Mouse (Mus musculus) activated CD4-positive, CD25-positive, alpha-beta regulatory T cell, adult 4 months (primary cell): ENCODE measurements around the gene Acvr1. TPM values are rescaled to one million over a fixed set of nuclear protein-coding genes. Genes with fewer than 3 reads are reported as not detected.

Experiments used
- ATAC-seq: one replicate; pipeline ENCODE4 v1.8.0; 2017
- polyA plus RNA-seq, 2 experiments: library from polyadenylated mRNA; unstranded; fragments of 100-300 nt; shearing (Covaris generic); gene quantifications; one replicate each; pipeline ENCODE4 v1.2.1; 2017

The Acvr1 gene
- polyA plus RNA-seq, 2 experiments from 2014 or later: 0.65 TPM; not detected in 1

DNA sequence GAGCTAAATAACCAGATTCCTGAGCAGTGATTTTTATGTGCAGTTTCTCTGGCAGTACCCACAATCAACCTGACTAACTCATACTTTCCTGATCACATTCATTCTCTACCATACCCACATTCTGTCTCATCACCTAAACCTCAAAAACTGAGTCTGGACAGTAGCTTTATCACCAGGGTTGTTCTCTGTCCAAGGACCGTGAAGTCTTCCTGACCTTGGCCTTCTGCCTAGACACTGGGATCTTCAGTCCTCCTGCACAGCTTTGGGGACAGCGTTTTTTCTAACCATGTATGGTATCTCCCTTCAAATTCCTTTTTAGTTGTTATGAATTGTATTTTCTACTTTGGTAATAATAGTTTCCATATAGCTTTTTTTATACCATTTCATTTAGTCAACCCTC, 163.5 kb downstream of the Acvr1 start:
- no peak for ATAC-seq

DNA sequence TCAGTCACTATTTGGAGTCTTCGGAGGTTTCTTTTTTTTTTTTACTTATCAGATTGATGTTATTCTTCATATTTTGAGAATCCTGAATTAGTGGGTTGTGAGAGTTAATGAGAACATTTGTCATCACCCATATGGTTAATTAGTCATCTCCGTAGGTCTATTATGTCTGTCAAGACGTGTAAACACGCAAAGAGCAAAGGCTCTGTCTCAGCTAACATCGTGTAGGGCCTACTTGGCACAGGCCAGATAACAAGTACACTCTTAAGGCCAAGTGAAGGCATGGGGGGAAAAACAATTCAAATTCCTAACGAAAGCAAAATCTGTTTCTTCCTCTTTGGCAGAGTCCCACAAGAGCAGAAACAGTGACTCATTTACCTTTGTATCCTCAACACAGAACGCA, 178.4 kb downstream of the Acvr1 start:
- ATAC-seq: no peak

DNA sequence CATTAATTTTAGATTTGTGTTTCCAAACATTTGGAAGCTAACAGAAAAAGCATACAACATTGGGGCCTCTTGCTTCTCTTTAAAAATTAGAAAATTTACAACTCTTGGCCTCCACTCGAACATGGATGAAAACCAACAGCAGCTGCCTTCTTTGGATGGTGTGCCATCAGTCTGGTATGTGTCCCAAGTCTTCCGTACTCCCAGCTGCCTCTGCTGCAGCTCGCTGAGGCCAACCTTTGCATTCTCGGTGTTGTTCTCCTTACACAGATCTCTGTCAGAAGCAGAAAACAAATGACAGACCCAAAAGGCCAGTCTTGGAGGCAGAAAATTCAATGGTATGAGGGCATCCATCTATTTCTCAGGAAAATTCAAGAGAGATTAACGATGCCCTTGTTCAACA, 186.9 kb downstream of the Acvr1 start:
- no peak for ATAC-seq

DNA sequence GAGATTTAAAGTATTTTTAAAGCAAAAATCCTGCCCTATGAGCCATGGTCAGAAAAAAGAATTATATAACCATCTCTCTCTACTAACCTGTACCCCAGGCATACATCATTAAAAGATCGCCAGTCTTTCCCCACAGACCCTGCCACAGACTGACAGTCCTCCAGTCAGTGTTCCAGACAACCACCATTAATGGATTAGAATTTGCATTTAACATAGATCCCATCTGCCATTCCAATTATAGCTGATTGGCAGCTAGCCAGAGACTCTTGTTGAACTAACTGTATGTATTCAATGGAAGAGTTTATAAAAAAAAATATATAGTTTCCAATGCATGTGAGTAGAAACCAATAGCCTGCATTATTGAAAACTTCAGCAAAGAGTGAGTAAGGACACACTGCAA, 187.5 kb downstream of the Acvr1 start:
- ATAC-seq: no peak

DNA sequence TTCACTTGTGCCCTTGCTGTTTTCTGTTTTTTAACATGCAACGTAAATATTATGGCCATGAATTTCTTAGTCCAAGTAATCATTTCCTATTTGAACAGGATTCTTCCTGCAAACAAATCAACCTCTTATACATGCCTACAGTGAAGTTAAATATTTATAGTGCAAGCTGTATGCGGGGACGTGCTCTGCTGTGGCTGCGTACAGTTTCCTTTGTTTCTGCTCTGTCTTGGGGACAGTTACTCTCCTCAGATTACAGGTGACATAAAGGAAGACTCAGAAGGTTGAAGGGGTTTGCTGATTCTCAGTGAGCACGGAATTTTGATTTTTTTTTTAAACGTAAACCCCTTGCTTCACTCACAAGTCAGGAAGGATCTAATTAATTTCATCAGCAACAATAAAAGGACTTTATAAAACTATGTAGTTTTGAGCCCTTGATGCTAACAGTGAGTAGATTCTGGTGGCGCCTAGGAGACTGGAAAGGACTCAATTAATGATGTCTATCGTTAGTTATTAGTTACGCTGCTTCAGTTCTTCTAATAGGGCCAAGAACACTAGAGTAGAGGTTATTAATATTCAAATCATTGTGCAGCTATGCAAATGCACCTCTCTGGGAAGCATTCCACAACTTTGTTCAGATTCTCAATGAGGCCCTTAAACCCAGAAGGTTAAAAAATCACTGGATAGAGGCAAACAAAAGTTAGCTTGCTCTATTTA, 189.4 kb downstream of the Acvr1 start:
- no peak for ATAC-seq

DNA sequence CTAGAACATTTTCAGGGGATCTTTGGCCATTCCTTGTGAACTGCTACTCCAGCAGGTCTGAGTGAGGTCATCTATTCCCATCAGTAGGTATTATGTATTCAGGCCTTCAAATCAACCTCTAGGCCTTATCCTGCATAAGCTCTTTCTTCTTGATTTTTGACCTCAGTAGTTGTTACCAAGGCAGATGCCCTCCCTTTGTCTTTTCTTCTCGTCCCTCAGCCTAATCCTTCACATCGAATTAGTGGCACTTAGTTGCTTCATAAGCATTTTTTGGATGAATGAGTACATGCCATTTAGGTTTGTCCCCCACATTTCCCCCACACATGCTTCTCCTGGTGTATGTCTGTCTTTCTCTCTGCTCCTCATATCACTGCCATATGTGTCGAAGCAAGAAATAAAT, 200.8 kb downstream of the Acvr1 start:
- ATAC-seq: no peak

DNA sequence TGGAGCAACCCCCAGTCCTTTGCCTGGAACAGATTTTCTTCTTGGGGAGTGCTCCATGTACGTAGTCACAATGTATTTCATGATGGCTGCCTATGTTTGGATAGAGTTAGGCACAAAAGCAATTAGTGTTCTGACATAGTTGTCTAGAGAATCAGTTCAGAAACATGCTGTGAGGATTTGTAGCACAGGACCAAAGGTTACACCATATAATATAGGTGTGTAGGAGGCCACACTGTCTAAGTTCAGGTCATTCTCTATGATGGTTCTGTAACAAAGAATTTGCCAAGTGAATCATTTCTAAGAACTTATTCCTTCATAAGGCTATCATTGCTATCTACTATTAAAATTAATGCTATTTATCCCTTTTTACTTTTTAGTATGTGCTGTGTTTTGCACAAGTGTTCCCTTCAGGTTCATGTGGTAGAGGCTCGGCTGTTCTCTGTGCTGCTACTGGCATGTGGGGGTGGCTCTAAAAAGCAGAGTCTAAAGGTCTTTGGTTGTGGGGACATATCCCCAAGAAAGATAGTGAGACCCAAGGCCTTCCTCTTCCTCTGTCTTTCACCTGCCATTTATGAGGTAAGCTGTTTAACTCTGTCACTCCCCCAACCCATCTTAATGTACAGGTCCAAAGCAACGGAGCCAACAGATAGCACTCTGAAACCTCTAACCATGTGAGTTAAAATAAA, 205.5 kb downstream of the Acvr1 start:
- no peak for ATAC-seq

DNA sequence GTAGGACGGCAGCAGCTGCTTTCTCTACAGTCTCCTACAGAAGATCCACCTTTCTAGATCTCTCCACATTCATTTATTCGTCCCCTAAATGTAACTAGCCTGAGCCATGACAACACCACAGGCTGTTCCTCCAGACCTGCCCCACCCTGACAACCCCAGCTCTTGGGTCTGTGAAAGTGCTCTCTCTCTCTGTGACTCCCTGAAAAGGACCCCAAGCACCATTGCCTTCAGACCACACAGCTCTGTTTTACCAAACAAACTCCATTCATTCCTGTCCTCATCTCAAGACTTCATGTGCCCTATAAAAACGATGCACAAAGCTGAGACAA, 208.9 kb downstream of the Acvr1 start:
- no peak for ATAC-seq

DNA sequence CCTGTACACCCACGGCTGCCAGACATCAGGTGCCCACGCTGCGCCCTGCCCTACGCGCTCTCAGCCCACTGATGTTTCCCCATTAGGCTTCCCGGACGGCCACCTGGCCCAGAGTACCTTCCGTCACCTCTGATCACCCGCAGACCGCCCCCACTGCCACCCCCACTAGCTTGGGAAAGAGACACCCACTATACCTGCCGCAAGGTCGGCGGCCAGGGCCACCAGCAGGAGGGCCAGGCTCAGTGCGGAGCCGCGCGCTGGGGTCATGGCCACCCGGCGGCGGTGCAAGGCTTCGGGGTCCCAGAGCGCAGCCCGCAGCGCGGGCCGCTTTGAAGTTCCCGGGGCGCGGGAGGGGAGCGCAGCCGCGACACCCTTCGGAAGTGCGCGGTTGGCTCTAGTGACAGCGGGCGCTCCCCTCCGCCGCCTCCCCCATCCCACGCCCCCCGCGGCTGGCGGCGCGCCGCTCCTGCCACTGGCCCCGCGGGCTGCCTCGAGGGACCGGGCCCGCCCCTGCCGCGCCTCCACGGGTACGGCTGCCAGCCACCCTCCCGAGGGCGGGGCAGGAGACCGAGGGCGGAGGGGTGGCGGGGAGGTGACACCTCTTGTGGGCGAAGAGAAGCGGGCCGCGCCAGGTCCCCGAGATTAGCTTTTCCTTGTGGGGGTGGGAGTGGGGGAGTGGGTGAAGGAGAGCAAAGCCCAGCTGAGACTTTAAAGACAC, 209.4 kb downstream of the Acvr1 start, which contains the start of gene Acvr1c:
TSS of gene Acvr1c (minus strand) at position 482 of the 718 bp plus-strand sequence.
- peak; percentile 70 for ATAC-seq

DNA sequence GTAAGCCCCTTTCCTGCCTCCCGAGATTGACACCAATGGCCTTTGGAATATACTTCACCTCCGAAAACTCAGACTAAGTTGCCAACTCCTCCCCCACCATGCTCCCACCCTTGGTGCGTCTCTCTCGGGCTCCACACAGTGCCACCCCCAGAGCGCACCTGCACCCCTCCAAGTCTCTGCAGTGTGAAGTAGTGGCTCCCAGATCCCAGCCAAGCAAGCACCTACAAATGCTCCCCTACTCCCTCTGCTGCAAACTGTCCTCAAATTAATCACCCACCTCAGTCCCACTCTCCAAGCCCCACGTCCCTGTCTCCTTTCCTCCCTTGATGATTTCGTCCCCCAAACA, 209.9 kb downstream of the Acvr1 start:
- peak; percentile 16 for ATAC-seq

DNA sequence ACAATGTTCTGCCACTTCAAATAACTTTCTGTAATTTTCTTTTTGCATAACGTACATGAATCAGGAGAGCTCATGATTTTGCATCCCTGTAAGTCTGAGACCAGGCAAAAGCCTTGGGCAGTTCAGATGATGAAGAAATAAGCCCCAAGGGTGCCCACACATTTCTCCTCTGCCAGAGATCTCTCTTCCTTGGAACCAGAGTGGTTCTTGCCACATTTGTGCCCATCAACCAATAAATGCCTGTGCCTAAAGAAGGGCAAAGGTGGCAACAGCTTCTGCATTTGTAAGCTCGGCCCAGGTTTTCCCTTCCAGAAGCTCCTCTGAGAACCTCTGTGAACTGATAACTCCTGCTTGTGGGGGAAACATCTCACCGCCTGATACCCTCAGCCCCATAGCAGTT, 212.6 kb downstream of the Acvr1 start:
- no peak for ATAC-seq

DNA sequence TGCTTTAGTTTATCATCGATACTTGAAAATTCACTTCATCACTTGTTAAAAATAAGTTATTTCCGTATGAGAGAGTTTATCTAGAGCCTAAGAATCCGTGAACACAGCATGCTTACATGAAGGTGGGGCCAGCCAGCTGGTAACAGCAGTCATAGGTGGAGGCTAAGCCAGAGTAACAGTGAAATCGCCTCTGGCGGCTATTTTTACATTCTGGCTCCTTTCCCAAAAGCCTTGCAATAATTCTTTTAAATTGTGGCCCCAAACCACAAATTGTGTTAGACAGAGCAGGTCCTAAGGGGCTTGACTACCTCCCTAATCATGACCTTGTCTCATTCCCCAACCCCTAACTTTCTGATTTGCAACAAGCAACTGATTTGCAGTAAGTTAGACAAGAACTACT, 214.1 kb downstream of the Acvr1 start:
- no peak for ATAC-seq

DNA sequence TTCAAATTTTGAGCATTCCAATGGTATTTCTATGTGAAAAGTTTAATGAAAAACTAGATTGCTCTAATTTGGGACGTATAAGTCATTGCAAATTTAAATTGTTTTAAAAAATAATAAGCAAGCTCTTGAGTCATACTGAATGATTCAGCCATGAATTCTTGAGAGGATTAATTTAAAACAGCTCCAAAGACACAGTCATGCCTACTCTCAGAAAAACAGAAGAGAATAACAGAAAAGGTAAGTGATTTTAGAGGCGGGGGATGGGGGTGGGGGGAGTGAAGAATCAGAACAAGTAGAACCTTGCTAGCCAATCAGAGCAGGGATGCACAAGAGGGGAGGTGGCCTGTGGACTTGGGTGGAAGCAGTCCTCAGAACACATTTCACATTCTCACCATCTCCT, 216.3 kb downstream of the Acvr1 start:
- ATAC-seq: no peak

Other genes starting within 250 kb of the Acvr1 start
- under 1 TPM; 0.24 to 0.87 TPM for gene Acvr1c, start 209.3 kb downstream of the Acvr1 start, polyA plus RNA-seq
- not detected for gene Gm17409, start 97.0 kb downstream of the Acvr1 start, polyA plus RNA-seq
- gene Upp2, start 141 bp upstream of the Acvr1 start, polyA plus RNA-seq: under 1 TPM in 1 of 2 experiments, not detected in 1; 0.32 TPM